Mouse (Mus musculus) c-Kit-negative CD71-positive TER-119-positive erythroid progenitor cells, embryonic 14.5 days (primary cell): ENCODE results near the gene Ipo4.

Experiments
- DNase-seq: peaks from one replicate; pipeline ENCODE4 v3.0.0-alpha.2; 2013; ENCODE audit warnings: low read depth, low spot score

Ipo4 gene

DNA sequence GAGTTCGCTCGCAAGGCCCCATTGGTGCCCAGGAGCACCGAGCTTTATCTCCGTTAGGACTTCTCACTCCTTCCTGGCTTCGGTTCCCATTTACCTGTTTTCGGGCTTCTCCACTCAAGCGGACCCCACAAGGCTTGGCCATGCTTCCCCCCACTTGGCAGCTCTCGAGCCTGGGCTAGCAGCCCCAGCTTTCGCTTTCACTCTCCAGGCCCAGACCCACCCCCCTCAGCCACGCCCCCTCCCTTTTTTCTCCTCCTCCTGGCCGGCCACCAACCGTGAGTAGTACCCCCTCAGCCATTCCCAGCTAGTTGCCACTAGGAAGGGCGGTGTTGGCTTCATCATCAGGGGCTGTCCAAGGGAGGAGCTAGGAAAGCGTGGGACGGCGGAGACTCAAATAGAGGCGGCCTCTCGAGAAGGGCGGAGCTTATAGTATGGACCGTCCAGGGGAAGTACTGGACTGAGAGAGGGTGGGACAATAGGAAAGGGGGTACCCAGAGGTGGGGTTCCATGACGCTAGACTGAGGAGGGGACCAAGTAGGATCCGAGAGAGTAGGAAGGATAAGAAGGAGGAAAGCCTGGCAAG, 44.9 kb downstream of the Ipo4 start, which contains the start of gene Psme2:
Psme2 (minus strand) TSS at position 366 of the 583 bp plus-strand sequence.
- peak; percentile 86 for DNase-seq

DNA sequence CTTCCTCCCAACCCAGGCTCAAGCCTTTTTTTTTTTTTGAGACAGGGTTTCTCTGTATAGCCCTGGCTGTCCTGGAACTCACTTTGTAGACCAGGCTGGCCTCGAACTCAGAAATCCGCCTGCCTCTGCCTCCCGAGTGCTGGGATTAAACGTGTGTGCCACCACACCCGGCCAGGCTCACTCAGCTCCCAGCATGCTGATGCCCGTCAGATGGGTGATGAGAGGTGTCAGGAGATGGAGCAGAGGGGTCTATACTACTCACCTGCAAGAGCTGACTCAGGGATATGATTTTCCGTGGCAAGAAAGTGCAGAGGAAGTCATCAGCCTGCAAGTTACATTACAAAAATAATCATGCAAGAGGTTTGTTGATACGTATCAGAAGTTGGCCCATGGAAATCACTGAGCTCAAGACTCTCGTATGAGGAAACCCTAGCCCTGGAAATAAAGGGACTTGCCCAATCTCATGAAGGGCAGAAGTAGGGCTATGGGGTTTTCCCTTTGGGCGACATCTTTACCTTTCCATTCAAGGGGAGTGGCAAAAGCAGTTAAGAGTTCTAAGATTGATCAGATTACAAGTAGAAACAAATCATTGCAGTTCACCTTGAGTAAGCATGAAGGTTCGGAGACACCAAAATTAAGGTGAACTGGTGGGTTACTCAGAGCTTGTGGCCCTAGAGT, 45.8 kb downstream of the Ipo4 start:
- no peak for DNase-seq

DNA sequence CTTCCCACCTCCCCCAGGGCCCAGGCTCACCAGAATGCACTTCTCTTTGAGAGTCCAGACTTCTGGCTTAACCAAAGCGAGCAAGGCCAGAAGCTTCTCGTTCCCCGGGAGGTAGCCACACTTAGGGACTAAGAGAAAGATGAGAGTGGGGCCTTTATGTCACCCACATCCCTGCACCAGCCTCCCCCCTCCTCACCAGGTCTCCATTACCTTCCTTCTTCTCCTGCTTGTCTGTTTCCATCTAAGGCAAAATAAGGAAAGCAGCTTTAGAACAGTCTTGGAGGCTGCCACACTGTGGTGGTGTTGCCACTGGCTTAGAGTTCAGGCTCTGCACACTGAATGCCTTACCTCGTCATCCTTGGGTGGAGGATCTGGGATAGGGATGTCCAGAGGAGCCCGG, 46.5 kb downstream of the Ipo4 start:
- DNase-seq: no peak

DNA sequence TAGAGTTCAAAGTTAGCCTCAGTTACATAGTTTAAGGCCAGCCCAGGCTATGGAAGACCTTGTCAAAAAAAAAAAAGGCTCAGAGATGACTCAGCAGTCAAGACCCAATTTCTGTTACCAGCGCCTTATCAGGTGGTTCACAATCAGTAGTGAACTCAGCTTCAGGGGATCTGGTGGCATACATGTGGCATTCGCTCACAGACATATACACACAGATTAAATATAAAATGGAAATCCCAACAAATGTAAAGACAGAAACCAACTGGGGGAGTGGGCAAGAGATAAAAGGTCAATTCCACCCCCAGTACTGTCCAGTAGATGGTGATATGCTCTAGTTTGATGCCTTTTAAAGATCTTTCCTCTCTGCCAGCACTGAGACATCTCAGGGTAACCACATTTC, 49.6 kb downstream of the Ipo4 start:
- peak; percentile 66 for DNase-seq

DNA sequence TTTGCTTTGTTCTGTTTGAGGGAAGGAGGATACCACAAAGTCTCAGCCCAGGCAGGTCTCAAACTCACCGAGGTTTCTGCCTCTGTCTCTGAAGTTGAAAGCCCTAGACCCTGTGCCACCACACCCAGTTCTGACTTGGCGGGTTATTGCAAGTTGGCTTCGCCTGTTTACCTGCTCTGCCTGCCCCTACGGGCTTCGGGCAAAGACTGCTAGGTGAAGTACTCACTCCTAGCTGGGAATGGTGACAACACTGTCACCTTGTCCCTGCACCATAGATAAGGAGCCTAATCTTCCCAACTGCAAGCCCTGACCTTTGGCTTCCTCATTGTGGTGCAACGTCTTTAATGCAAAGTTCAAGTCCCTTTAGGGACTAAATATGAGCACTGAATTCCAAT, 50.2 kb downstream of the Ipo4 start:
- peak; percentile 56 for DNase-seq

DNA sequence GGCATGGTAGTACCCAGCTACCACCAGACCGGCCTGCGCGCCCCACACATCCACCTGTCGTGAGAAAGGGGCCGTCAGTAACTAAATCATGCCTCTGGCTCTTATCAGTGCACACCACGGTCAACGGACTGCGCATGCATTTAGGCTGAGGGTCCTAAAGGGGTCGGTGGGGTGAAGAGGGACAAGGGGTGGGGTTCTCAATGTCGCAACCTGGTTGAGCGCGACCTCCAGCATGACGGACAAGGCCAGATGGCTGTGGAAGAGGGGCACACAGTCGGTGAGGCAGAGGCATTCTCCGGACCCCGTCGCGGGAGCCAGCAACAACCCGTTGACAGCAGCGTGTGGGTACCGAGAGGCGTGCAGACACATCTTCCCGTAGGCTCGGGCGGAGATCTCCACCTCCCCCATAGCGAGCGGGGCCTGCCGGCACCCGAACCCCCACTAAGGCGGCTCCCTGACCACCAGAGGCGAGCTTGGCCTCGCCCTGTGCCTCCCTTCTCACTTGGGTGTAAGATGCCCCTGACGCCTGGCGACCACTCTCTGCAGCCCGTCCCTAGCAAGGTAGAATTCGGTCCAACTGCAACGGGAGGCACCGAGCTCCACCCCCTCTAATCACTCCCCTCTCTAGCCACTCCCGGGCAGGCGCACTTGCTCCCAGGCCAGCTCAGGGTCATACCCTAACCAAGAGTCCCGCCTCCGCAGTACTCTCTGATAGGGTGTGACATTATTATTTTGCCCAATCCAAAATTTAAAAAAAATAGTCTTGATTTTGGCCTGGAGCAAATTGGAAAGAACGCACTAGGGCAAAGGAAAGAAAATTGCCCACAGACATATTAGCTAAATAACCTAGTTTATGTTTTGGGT, 50.8 kb downstream of the Ipo4 start, which contains the start of gene Emc9:
Emc9 (minus strand) TSS at position 601 of the 864 bp plus-strand sequence.
- peak; percentile 72 for DNase-seq

DNA sequence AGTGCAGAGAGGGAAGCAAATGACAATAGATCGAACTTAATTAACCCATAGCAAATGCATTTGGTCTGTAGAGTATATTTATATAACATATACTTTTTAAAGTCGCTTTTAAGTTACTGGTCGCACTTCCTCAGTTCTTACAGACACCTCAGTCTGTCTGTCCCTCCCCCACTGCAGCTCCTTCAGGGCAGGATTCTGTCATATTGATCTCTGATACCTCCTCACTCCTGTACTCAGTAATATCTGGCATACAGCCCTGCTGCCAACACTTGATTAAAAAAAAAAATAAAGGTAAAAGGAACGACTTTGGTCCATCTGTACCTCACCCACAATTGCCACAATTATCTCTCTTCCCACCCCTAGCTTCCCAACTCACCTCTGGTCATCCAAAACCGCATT, 51.5 kb downstream of the Ipo4 start:
- no peak for DNase-seq

DNA sequence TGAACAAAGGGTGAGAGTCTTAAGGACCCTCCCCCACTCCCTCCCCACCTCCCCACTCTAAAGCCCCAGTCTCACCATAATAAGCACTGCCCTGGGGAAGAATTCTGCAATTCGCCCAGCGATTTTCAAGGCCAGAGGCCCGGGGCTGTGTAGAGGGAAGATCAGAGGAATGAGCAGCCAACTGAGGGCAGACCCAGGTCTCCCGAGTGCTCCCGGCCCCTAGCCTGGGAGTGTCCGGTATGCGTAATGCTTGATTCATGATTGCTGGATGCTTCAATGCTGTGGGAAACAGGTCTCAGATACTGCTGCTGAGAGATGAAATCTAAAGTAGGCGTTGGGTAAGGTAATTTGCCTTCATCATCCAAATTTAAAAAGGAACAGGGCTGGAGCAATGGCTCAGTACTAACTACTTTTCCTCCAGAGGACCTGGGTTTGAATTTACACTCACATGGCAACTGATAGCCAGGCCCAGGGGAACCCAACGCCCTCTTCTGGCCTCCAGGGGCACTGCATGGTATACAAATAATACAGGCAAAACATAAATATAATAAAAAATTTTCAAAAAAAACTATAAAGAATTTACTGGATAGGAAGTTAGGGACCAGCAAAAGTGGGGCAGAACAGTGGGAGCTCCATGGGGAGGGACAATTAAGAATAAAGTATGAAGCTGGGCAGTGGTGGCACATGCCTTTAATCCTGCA, 53.6 kb downstream of the Ipo4 start:
- DNase-seq: no peak

DNA sequence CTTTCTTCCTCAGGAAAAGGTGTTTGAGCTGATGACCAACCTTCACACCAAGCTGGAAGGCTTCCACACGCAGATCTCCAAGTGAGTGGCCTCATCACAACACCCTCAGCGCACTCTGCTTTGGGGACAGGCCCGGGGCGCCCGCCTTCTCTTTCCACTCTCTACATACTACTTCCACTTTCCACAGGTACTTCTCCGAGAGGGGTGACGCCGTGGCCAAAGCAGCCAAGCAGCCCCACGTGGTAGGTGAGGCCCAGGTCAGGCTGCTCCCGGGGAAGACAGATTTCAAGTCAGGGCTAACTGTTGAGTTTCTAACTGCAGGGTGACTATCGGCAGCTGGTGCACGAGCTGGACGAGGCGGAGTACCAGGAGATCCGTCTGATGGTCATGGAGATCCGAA, 55.0 kb downstream of the Ipo4 start:
- no peak for DNase-seq

DNA sequence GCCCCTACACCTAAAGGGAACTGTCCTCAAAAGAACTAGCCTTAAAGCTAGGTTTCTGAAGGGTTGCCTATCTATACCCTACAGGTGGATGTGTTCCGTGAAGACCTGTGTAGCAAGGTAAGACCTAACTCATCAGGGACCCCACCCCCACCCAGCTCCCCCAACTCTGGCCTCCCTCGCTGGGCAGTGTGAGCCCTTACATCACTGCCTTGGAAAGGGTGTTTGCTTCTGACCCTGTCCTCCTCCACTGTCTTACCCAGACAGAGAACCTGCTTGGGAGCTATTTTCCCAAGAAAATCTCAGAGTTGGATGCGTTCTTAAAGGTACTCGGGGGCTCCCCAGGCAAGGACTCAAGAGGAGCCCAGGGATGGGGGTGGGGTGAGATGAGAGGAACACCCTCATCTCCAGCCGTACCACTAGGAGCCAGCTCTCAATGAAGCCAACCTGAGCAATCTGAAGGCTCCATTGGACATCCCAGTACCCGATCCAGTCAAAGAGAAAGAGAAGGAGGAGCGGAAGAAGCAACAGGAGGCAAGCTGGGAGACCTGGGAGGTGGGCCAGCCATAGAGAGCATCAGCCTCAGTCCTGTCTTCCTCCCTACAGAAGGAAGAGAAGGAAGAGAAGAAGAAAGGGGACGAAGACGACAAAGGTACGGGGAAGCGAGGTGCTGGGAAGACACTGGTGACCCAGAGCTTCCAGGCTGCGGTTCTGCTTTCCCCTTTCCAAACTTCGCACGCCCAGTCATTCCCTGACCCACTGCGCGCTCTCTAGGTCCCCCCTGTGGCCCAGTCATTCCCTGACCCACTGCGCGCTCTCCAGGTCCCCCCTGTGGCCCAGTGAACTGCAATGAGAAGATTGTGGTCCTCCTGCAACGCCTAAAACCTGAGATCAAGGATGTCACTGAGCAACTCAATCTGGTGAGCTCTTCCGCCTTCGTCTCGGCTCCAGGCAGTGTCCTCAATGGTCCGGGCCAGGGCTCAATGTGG, 56.0 kb downstream of the Ipo4 start:
- DNase-seq: no peak

DNA sequence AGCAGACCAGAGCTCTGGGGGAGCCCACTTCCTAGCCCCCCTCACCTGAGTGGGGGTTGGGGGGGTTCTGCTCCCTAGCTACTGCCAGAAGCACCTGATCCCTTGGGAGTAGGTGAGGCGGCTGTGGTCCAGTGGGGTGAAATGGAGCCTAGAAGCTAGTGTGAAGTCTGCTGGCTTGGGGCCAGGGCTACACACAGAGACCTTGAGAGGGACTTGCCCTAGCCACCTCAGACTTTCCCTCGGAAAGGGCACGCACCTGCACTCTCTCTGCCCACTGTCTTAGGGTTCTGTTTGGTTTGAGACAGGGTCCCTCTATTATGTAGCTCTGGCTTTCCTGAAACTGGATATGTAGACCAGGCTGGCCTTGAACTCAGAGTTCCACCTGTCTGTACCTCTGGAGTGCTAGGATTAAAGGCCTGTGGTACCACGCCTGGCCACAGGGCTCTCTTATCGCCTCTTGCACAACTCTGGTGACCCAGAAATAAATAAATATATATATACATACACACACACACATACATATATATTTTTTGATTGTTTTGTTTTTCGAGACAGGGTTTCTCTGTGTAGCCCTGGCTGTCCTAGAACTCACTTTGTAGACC, 57.0 kb downstream of the Ipo4 start:
- no peak for DNase-seq

DNA sequence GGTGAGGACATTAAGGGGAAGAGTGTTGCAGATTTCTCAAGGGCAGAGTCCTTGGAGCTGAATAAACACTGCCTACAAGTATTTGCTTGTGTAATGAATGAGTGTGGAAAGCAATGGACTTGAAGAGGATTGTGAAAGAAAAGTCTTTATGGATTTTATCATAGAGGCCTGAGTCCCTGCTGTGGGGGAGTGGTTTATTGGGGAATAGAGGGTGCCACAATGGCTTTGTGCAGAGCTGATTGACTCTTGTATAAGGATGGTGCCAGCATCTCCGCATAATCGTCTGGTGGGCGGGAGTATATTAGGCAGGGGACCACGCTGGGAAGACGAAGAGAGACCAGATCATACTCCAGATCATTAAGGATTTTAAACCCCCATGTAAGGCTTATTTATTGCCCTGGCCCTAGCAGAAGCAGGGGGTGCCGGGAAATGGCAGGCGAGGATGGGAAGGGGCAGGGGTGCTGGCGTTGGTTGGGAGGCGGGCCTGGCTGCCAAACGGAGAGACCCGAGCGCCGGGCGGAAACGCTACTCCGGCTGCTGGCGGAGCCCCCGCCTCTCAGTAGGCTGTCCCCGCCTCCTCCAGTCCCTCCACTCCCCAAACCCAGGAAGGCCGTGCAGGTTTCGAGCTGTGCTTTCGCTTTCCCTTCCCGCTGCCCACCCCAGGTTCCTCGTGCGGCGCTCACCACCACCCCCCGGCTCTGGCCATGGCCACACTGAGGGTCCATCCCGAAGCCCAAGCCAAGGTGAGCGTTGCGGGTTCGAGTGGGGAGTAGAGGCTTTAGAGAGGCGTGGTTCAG, 57.7 kb downstream of the Ipo4 start, which contains the start of gene Psme1:
Psme1 (plus strand) TSS at position 253 of the 797 bp plus-strand sequence.
- DNase-seq: no peak

DNA sequence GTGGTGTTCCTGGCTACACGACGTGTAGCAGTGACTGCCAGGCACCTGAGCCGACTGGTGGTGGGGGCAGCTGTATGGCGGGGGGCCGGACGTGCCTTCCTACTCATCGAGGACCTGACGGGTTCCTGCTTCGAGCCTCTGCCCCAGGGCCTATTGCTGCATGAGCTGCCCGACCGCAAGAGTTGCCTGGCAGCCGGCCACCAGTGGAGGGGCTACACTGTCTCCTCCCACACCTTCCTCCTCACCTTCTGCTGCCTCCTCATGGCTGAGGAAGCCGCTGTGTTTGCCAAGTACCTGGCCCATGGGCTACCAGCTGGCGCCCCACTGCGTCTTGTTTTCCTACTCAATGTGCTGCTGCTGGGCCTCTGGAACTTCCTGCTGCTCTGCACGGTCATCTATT, 59.4 kb downstream of the Ipo4 start:
- DNase-seq: no peak

DNA sequence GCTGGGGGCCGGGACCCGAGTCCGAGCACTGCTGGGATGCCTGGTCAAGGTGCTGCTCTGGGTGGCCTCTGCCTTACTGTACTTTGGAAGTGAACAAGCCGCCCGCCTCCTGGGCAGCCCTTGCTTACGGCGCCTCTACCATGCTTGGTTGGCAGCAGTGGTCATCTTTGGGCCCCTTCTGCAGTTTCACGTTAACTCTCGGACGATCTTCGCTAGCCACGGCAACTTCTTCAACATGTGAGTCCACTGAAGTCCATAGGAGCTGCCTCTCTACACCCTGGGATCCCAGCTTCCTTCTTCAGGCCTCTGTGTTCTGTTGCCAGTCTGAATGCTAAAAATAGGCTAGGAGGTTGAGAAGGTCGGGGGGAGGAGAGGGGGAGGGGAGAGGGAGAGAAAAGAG, 60.0 kb downstream of the Ipo4 start:
- no peak for DNase-seq
